Mouse (Mus musculus) forebrain, embryonic 11.5 days (tissue): ENCODE results near the gene Tfdp1. TPM values are rescaled to one million over a fixed set of nuclear protein-coding genes. Genes with fewer than 3 reads are reported as not detected.

Experiments
- ATAC-seq: fragments of 200-750 bp; cut with Nextera tagmentation; replicated peaks from 2 replicates; pipeline ENCODE4 v1.8.0; 2017; ENCODE audit warnings: moderate TSS enrichment; ENCODE audit not compliant: low FRiP score
- DNase-seq: peaks from one replicate; pipeline ENCODE4 v3.0.0-alpha.2; 2017; ENCODE audit warnings: low spot score
- H3K27ac ChIP-seq: fragments of 300-500 bp; sonication (generic); 2 replicates; pipeline ENCODE4 v1.5.1; 2014; ENCODE audit warnings: low read depth, low read length
- H3K27me3 ChIP-seq: fragments of 300-500 bp; sonication (generic); 2 replicates; pipeline ENCODE4 v1.6.1; 2014; ENCODE audit warnings: mild to moderate bottlenecking, low read length, mixed read lengths; ENCODE audit not compliant: control insufficient read depth, insufficient read depth
- H3K36me3 ChIP-seq: fragments of 300-500 bp; sonication (generic); 2 replicates; pipeline ENCODE4 v1.6.1; 2014; ENCODE audit warnings: mild to moderate bottlenecking, low read length, moderate library complexity, mixed read lengths; ENCODE audit not compliant: control insufficient read depth, insufficient read depth
- H3K4me1 ChIP-seq: fragments of 300-500 bp; sonication (generic); replicated peaks from 2 replicates; pipeline ENCODE4 v1.6.1; 2014; ENCODE audit warnings: low read length, mixed read lengths; ENCODE audit not compliant: control insufficient read depth, insufficient read depth
- H3K4me2 ChIP-seq: fragments of 300-500 bp; sonication (generic); 2 replicates; pipeline ENCODE4 v1.6.1; 2014; ENCODE audit warnings: low read depth, mild to moderate bottlenecking, low read length, moderate library complexity, mixed read lengths; ENCODE audit not compliant: severe bottlenecking
- H3K4me3 ChIP-seq: fragments of 300-500 bp; sonication (generic); 2 replicates; pipeline ENCODE4 v1.5.1; 2014; ENCODE audit warnings: low read depth, low read length
- H3K9ac ChIP-seq: fragments of 300-500 bp; sonication (generic); 2 replicates; pipeline ENCODE4 v1.6.1; 2014; ENCODE audit warnings: low read length
- H3K9me3 ChIP-seq: fragments of 300-500 bp; sonication (generic); 2 replicates; pipeline ENCODE4 v1.6.1; 2016; ENCODE audit warnings: low read length, mixed read lengths; ENCODE audit not compliant: control insufficient read depth
- WGBS: fragments of 180-500 bp; shearing (Covaris S2); extraction: QIAGEN DNeasy Blood & Tissue Kit; methylation state at CpG from one replicate; pipeline ENCODE4 v1.1.7; 2014; 5-methylcytosine and 5-hydroxymethylcytosine counted together
- polyA plus RNA-seq: library from polyadenylated mRNA; unstranded; fragments of >200 nt; fragmentation: Nextera tagmentation; extraction: Ambion mirVana; gene quantifications from 2 replicates; pipeline ENCODE4 v1.2.1, GENCODE M21; 2014

Gene Tfdp1
- polyA plus RNA-seq, 1 experiment from 2014 or later = 244 TPM

DNA sequence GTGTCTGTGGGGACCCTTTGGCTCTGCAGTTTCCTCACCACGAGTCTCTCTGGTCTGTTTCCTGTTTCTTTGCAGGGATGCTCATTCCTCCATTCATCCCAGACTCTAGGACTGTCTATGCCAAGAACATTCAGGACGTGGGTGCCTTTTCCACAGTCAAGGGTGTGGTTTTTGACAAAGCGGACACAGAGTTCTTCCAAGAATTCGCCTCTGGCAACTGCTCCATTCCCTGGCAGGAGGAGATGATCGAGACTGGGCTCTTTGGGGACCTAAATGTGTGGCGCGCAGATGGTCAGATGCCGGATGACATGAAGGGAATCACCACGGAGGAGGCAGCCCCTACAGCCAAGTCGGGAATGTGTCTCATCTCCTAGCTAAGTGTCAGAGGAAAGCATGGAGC, 77.3 kb downstream of the Tfdp1 start:
- Histone ChIP-seq H3K27me3 (no peaks in the 10 kb centered on the region), H3K4me3 (no peak overlapping the region), H3K9me3 (no peaks in the 10 kb centered on the region), H3K9ac (no peak overlapping the region), H3K36me3 (no peaks in the 10 kb centered on the region), H3K4me2 (no peak overlapping the region), H3K27ac (no peak overlapping the region), H3K4me1 (no peaks in the 10 kb centered on the region)
- 80% methylated on average over 10 of the region's 10 CpGs for WGBS
- ATAC-seq (no peak), DNase-seq (no peak)

DNA sequence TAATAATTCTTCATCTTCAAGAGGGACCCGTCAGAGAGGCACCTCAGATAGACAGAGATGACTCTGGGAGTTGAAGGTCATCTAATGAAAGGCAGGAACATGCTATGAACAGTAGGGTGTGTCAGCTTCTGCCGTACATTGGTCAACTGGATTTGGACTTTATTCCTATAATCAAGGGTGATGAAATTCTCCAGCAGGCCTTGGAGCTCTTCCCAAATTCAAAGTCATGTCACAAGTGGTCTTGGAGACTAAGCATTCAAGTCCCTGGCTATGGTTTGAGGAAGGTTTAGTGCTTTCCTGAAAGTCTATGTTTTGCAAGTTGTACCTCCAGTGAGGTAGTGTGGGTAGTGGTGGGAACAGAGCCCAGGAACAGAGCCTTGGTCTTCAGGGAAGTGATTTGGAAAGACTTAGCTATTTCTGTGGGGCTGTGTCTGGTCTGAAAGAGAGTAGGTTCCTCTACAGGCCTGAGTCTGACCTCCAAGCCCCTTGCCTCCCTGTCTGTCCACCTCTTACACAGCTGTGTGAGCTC, 80.6 kb downstream of the Tfdp1 start:
- no peak overlapping the region for H3K9ac ChIP-seq
- no peaks in the 10 kb centered on the region for H3K9me3 ChIP-seq
- WGBS = 78% methylated on average over 2 of the region's 2 CpGs
- no peak overlapping the region for H3K27ac ChIP-seq
- H3K4me2 ChIP-seq = no peak overlapping the region
- DNase-seq = no peak
- H3K27me3 ChIP-seq = no peaks in the 10 kb centered on the region
- H3K4me3 ChIP-seq = no peak overlapping the region
- H3K4me1 ChIP-seq = no peaks in the 10 kb centered on the region
- no peak for ATAC-seq
- H3K36me3 ChIP-seq = no peaks in the 10 kb centered on the region

DNA sequence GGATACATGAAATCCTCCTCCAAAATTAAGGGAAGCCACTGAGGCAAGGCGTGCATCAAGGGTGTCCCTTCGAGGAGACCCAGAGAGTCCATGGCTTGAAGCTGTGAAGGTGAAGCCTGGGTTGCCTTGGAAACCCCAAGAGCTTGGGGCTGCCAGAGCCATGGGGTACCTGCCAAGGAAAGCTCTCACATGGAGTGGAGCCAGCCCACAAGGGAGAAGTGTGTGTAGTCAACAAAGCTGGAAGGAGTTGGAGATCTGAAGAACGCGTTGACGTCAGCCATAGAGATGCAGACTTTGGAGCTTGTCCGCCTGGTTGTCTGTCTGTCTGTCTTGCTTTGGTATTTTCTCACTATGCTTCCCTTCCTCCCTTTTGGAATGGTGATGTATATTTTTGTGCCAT, 82.4 kb downstream of the Tfdp1 start:
- no peaks in the 10 kb centered on the region for H3K4me1 ChIP-seq
- no peaks in the 10 kb centered on the region for H3K36me3 ChIP-seq
- DNase-seq (no peak), ATAC-seq (no peak)
- no peak overlapping the region for H3K9ac ChIP-seq
- H3K4me3 ChIP-seq = no peak overlapping the region
- WGBS = 96% methylated on average over 6 of the region's 6 CpGs
- no peaks in the 10 kb centered on the region for H3K9me3 ChIP-seq
- H3K4me2 ChIP-seq = no peak overlapping the region
- H3K27me3 ChIP-seq = no peaks in the 10 kb centered on the region
- H3K27ac ChIP-seq = no peak overlapping the region

DNA sequence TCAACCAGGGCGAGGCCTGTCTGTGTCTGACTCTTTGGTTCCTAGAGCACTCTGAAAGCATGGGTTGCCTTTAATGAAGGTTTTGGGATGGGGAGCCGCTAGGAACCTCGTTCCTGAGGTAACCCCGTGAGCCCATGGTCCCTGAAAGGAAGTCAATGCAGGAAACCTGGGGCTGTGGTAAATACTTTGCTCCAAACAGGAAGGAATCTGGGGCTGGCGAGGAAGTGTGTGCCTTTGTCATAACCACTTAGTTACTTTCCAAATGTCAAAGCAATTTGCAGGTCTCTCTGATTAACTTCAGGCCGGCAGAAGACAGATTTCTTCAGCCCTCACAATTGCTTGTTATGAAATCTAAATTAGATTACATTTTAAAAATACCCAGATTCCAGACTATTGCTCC, 88.8 kb downstream of the Tfdp1 start:
- no peak overlapping the region for H3K4me2 ChIP-seq
- no peaks in the 10 kb centered on the region for H3K36me3 ChIP-seq
- H3K9me3 ChIP-seq = no peaks in the 10 kb centered on the region
- H3K27ac ChIP-seq = no peak overlapping the region
- ATAC-seq (no peak), DNase-seq (no peak)
- H3K9ac ChIP-seq = no peak overlapping the region
- no peaks in the 10 kb centered on the region for H3K27me3 ChIP-seq
- no peak overlapping the region for H3K4me3 ChIP-seq
- H3K4me1 ChIP-seq = no peaks in the 10 kb centered on the region
- WGBS = 80% methylated on average over 6 of the region's 6 CpGs

Other genes starting within 250 kb of the Tfdp1 start
- 51.0 and 56.6 TPM in 2 replicates for gene Pcid2, start 233.3 kb upstream of the Tfdp1 start, polyA plus RNA-seq
- gene Cul4a, start 233.1 kb upstream of the Tfdp1 start, polyA plus RNA-seq = 86.6 and 91.4 TPM in 2 replicates
- gene Lamp1, start 179.6 kb upstream of the Tfdp1 start, polyA plus RNA-seq = 240 and 251 TPM in 2 replicates
- gene Grtp1, start 138.1 kb upstream of the Tfdp1 start, polyA plus RNA-seq = 18.3 and 21.4 TPM in 2 replicates
- not detected in 2 replicates for gene Adprhl1, start 84.6 kb upstream of the Tfdp1 start, polyA plus RNA-seq
- gene Dcun1d2, start 50.6 kb upstream of the Tfdp1 start, polyA plus RNA-seq = 33.8 and 34.6 TPM in 2 replicates
- 40.0 and 40.8 TPM in 2 replicates for gene Tmco3, start 50.6 kb upstream of the Tfdp1 start, polyA plus RNA-seq
- not detected in 2 replicates for gene Atp4b, start 58.1 kb downstream of the Tfdp1 start, polyA plus RNA-seq
- 0.05 TPM in 2 replicates for gene Grk1, start 66.3 kb downstream of the Tfdp1 start, polyA plus RNA-seq
- 0.39 TPM in 1 of 2 replicates, not detected in the other for gene Tmem255b, start 96.4 kb downstream of the Tfdp1 start, polyA plus RNA-seq
- gene Gas6, start 155.7 kb downstream of the Tfdp1 start, polyA plus RNA-seq = 9.8 and 10.5 TPM in 2 replicates
- not detected in 2 replicates for gene 1700029H14Rik, start 223.7 kb downstream of the Tfdp1 start, polyA plus RNA-seq